Comparison of ENCODE assay signal across 16 mouse cellular contexts in genomic region chr13:107239035-107239387, GRCm38 (mm10).
DNase-seq lines count a peak whose midpoint lies in the region; ATAC-seq lines count a peak whose summit lies in the region.
"Had no signal": no experiment of that assay in that cellular context is flagged by ENCODE, and none has a peak within 500 bp of the region (broad histone marks: within the 10 kb centered on the region; RNA-seq: fewer than 3 reads in every experiment).

No protein-coding gene starts in this region.

- no peak overlapping the region for H3K4me2 ChIP-seq in embryonic facial prominence, embryonic 11.5 days (ENCODE audit: low read depth, low read length)
- H3K4me2 ChIP-seq in kidney, embryonic 15.5 days = 0 out of 2 replicates have a peak overlapping the region, but pooled peaks have one; percentile 19
- H3K4me2 ChIP-seq: forebrain, embryonic 15.5 days; heart, embryonic 13.5 days; limb, embryonic 13.5 days; midbrain, embryonic 15.5 days had no signal

- peak; percentile 35 for DNase-seq in embryonic facial prominence, embryonic 11.5 days (ENCODE audit: low spot score)
- DNase-seq in embryonic facial prominence, embryonic 10.5 days (ENCODE audit: low spot score) = no peak
- no peak for DNase-seq in kidney, adult 18-20 months
- peak; percentile 5 for DNase-seq in 416B (ENCODE audit: low read depth)
- peak; percentile 13 for DNase-seq in kidney, postnatal 14 days
- DNase-seq in cerebellum, adult 18-20 months = no peak
- DNase-seq: adrenal gland, adult 8-10 months; cerebellum, adult 9-11 months; gastrocnemius, postnatal 14 days had no signal

- no peak for ATAC-seq in embryonic facial prominence, embryonic 11.5 days (replicated peaks; ENCODE audit: insufficient number of reproducible peaks, low FRiP score, low TSS enrichment, low read depth)
- peak; percentile 80 for ATAC-seq in kidney, embryonic 15.5 days (replicated peaks; ENCODE audit: low FRiP score)
- no peak for ATAC-seq in megakaryocyte, adult 5-6 weeks (ENCODE audit: poor library complexity, severe bottlenecking)
- ATAC-seq: forebrain, embryonic 15.5 days; midbrain, embryonic 15.5 days had no signal

- H3K4me1 ChIP-seq in embryonic facial prominence, embryonic 11.5 days (ENCODE audit: control insufficient read depth, insufficient read depth, low read length) = no peaks in the 10 kb centered on the region
- H3K4me1 ChIP-seq in embryonic facial prominence, embryonic 10.5 days = no peaks in the 10 kb centered on the region
- H3K4me1 ChIP-seq in kidney, embryonic 15.5 days = peaks cover 16% of the 10 kb centered on the region
- H3K4me1 ChIP-seq: forebrain, embryonic 15.5 days; heart, embryonic 13.5 days; hindbrain, embryonic 10.5 days; limb, embryonic 13.5 days; midbrain, embryonic 15.5 days had no signal

- 62% methylated on average over 4 of the region's 4 CpGs for WGBS in embryonic facial prominence, embryonic 11.5 days
- 73% methylated on average over 4 of the region's 4 CpGs for WGBS in embryonic facial prominence, embryonic 10.5 days
- 45% methylated on average over 4 of the region's 4 CpGs for WGBS in kidney, embryonic 15.5 days

- no peak overlapping the region for H3K9ac ChIP-seq in embryonic facial prominence, embryonic 11.5 days (replicated peaks; ENCODE audit: low read length)
- H3K9ac ChIP-seq in kidney, embryonic 15.5 days = no peak overlapping the region
- H3K9ac ChIP-seq: forebrain, embryonic 15.5 days; heart, embryonic 13.5 days; limb, embryonic 13.5 days; midbrain, embryonic 15.5 days had no signal

- no peak overlapping the region for H3K4me3 ChIP-seq in embryonic facial prominence, embryonic 11.5 days (ENCODE audit: low read depth, low read length)
- no peak overlapping the region for H3K4me3 ChIP-seq in embryonic facial prominence, embryonic 10.5 days
- H3K4me3 ChIP-seq in kidney, embryonic 15.5 days (replicated peaks) = no peak overlapping the region
- H3K4me3 ChIP-seq: forebrain, embryonic 15.5 days; heart, embryonic 13.5 days; hindbrain, embryonic 10.5 days; limb, embryonic 13.5 days; midbrain, embryonic 15.5 days had no signal

- no peaks in the 10 kb centered on the region for H3K9me3 ChIP-seq in embryonic facial prominence, embryonic 11.5 days (replicated peaks; ENCODE audit: control insufficient read depth, low read length)
- H3K9me3 ChIP-seq in embryonic facial prominence, embryonic 10.5 days = peaks cover 6% of the 10 kb centered on the region; the same call in 1 of the 2 replicates
- H3K9me3 ChIP-seq in kidney, embryonic 15.5 days (replicated peaks) = no peaks in the 10 kb centered on the region
- H3K9me3 ChIP-seq: forebrain, embryonic 15.5 days; heart, embryonic 13.5 days; limb, embryonic 13.5 days; midbrain, embryonic 15.5 days had no signal

- no peaks in the 10 kb centered on the region for H3K27me3 ChIP-seq in embryonic facial prominence, embryonic 11.5 days (ENCODE audit: control insufficient read depth, insufficient read depth, low read length)
- H3K27me3 ChIP-seq in embryonic facial prominence, embryonic 10.5 days (replicated peaks; ENCODE audit: low read depth, poor library complexity, severe bottlenecking) = no peaks in the 10 kb centered on the region
- no peaks in the 10 kb centered on the region for H3K27me3 ChIP-seq in kidney, embryonic 15.5 days
- H3K27me3 ChIP-seq: forebrain, embryonic 15.5 days; heart, embryonic 13.5 days; limb, embryonic 13.5 days; midbrain, embryonic 15.5 days had no signal

- no peak overlapping the region for H3K27ac ChIP-seq in embryonic facial prominence, embryonic 11.5 days (replicated peaks; ENCODE audit: low read depth, low read length)
- H3K27ac ChIP-seq in embryonic facial prominence, embryonic 10.5 days (replicated peaks) = no peak overlapping the region
- H3K27ac ChIP-seq in kidney, embryonic 15.5 days = peak overlapping the region; percentile 56; the same call in 1 of the 2 replicates
- H3K27ac ChIP-seq: forebrain, embryonic 15.5 days; heart, embryonic 13.5 days; hindbrain, embryonic 10.5 days; limb, embryonic 13.5 days; midbrain, embryonic 15.5 days had no signal

- H3K36me3 ChIP-seq in embryonic facial prominence, embryonic 11.5 days (replicated peaks; ENCODE audit: control insufficient read depth, insufficient read depth, low read depth, low read length) = no peaks in the 10 kb centered on the region
- H3K36me3 ChIP-seq in embryonic facial prominence, embryonic 10.5 days (replicated peaks) = no peaks in the 10 kb centered on the region
- H3K36me3 ChIP-seq in kidney, embryonic 15.5 days = no peaks in the 10 kb centered on the region
- H3K36me3 ChIP-seq: forebrain, embryonic 15.5 days; heart, embryonic 13.5 days; hindbrain, embryonic 10.5 days; limb, embryonic 13.5 days; midbrain, embryonic 15.5 days had no signal

Comparison
In these comparisons a context has a peak if more than half of its experiments do, and no peak if none do; other contexts are left out.
1. DNase-seq: peak in embryonic facial prominence, embryonic 11.5 days (single experiment), 416B (single experiment) and kidney, postnatal 14 days (single experiment); none in embryonic facial prominence, embryonic 10.5 days (single experiment), kidney, adult 18-20 months (single experiment) and cerebellum, adult 18-20 months (0 of 2).